Mouse (Mus musculus) bone marrow macrophage, adult 2 months (primary cell): ENCODE measurements at regions not wholly inside any gene's neighbourhood (a gene's known extent, or its start where the extent isn't known, plus 50 kb on each side); places are given as distances from the start of the nearest gene placed in this dataset.

Source experiments
- CTCF ChIP-seq: IDR thresholded peaks from 2 replicates; pipeline ENCODE4 v1.5.1; 2012; ENCODE audit warnings: low read depth, mild to moderate bottlenecking, low read length, moderate library complexity
- POLR2A ChIP-seq: IDR thresholded peaks from 2 replicates; pipeline ENCODE4 v1.6.1; 2012; ENCODE audit warnings: mild to moderate bottlenecking, low read depth, low read length, borderline replicate concordance

GRCm38 (mm10) chr1:57096248-57096600 is 117.8 kb upstream of the Satb2 start:
- TF ChIP-seq CTCF, result no peak
- TF ChIP-seq POLR2A, result no peak
